Mouse (Mus musculus): Measurements from ENCODE around the gene Smdt1.

Gene Smdt1

GRCm38 (mm10) chr15:82346580-82347302 is 8.0 kb downstream of the Smdt1 start:
- H3K27me3 ChIP-seq (ENCODE audit: insufficient read depth, low read length): peaks cover 9% of the 10 kb centered on the region
- peaks cover 47% of the 10 kb centered on the region for H3K36me3 ChIP-seq (ENCODE audit: insufficient read depth, low read length)
- peaks cover 83% of the 10 kb centered on the region for H3K4me1 ChIP-seq (replicated peaks; ENCODE audit: low read depth, low read length)
- no peaks in the 10 kb centered on the region for H3K9me3 ChIP-seq (ENCODE audit: low read length)
- no peak for TF ChIP-seq POU5F1 (IDR thresholded peaks at IDR 0.05; ENCODE audit: borderline replicate concordance, low read length)
- TF ChIP-seq CTCF (conservative IDR thresholded peaks at IDR 0.05; ENCODE audit: low read length): no peak
- no peak for TF ChIP-seq NANOG (IDR thresholded peaks at IDR 0.05; ENCODE audit: borderline replicate concordance, low read length)
- peak overlapping the region; percentile 92 for H3K4me3 ChIP-seq (replicated peaks; ENCODE audit: low read length)

DNA sequence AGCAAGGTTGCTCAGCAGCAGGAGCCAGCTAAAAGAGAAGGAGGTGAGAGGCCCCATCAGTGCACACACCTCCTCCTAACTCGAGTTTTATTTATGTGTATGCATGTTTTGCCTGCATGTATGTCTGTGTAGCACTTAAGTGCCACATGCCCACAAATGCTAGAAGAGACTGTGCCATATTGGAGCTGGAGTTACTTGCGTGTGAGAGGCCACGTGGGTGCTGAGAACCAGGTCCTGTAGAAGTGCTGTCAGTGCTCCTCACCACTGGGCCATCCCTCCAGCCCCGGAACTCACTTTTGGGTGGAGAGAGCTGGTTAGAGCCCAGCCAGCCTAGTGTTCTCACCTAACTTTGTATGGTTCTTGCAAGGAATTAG is 8.5 kb downstream of the Smdt1 start:
- H3K4me3 ChIP-seq (replicated peaks; ENCODE audit: low read length): peak overlapping the region; percentile 92
- H3K27me3 ChIP-seq (ENCODE audit: insufficient read depth, low read length): peaks cover 3% of the 10 kb centered on the region
- H3K36me3 ChIP-seq (ENCODE audit: insufficient read depth, low read length): peaks cover 52% of the 10 kb centered on the region
- no peak for TF ChIP-seq POU5F1 (IDR thresholded peaks at IDR 0.05; ENCODE audit: borderline replicate concordance, low read length)
- TF ChIP-seq CTCF (conservative IDR thresholded peaks at IDR 0.05; ENCODE audit: low read length): no peak
- TF ChIP-seq NANOG (IDR thresholded peaks at IDR 0.05; ENCODE audit: borderline replicate concordance, low read length): no peak
- peaks cover 83% of the 10 kb centered on the region for H3K4me1 ChIP-seq (replicated peaks; ENCODE audit: low read depth, low read length)
- H3K9me3 ChIP-seq (ENCODE audit: low read length): no peaks in the 10 kb centered on the region

GRCm38 (mm10) chr15:82347852-82348251 is 9.1 kb downstream of the Smdt1 start:
- Histone ChIP-seq H3K4me3 (replicated peaks; ENCODE audit: low read length) (peak overlapping the region; percentile 92), H3K27me3 (ENCODE audit: insufficient read depth, low read length) (peaks cover 3% of the 10 kb centered on the region), H3K36me3 (ENCODE audit: insufficient read depth, low read length) (peaks cover 52% of the 10 kb centered on the region), H3K4me1 (replicated peaks; ENCODE audit: low read depth, low read length) (peaks cover 88% of the 10 kb centered on the region), H3K9me3 (ENCODE audit: low read length) (no peaks in the 10 kb centered on the region)
- no peak for TF ChIP-seq POU5F1 (IDR thresholded peaks at IDR 0.05; ENCODE audit: borderline replicate concordance, low read length)
- TF ChIP-seq CTCF (conservative IDR thresholded peaks at IDR 0.05; ENCODE audit: low read length): no peak
- TF ChIP-seq NANOG (IDR thresholded peaks at IDR 0.05; ENCODE audit: borderline replicate concordance, low read length): no peak

GRCm38 (mm10) chr15:82348258-82348998 is 9.7 kb downstream of the Smdt1 start:
- H3K27me3 ChIP-seq (ENCODE audit: insufficient read depth, low read length): peaks cover 3% of the 10 kb centered on the region
- H3K36me3 ChIP-seq (ENCODE audit: insufficient read depth, low read length): peaks cover 52% of the 10 kb centered on the region
- no peak for TF ChIP-seq NANOG (IDR thresholded peaks at IDR 0.05; ENCODE audit: borderline replicate concordance, low read length)
- no peak for TF ChIP-seq CTCF (conservative IDR thresholded peaks at IDR 0.05; ENCODE audit: low read length)
- TF ChIP-seq POU5F1 (IDR thresholded peaks at IDR 0.05; ENCODE audit: borderline replicate concordance, low read length): no peak
- H3K4me1 ChIP-seq (replicated peaks; ENCODE audit: low read depth, low read length): peaks cover 89% of the 10 kb centered on the region
- H3K9me3 ChIP-seq (ENCODE audit: low read length): no peaks in the 10 kb centered on the region
- 0 out of 2 replicates have a peak overlapping the region, but pooled peaks have one; percentile 4 for H3K4me3 ChIP-seq (replicated peaks; ENCODE audit: low read length)

DNA sequence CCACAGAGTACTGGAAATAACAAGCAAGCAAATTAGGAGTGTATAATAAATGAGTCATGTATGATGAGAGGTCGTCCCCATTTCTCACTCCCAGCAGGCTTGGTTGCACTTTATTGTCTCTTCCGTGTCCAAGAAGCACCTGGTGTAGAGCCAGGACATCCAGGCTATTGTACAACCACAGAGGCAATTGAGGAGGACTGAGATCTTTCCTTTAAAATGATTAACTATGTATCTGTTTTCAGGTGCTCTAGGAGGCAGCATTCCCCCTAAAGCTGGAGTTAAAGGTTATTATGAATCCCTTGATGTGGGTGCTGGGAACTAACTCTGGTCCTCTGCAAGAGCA is 10.2 kb downstream of the Smdt1 start:
- H3K4me3 ChIP-seq (replicated peaks; ENCODE audit: low read length): no peak overlapping the region
- H3K27me3 ChIP-seq (ENCODE audit: insufficient read depth, low read length): peaks cover 3% of the 10 kb centered on the region
- TF ChIP-seq CTCF (conservative IDR thresholded peaks at IDR 0.05; ENCODE audit: low read length) (no peak), POU5F1 (IDR thresholded peaks at IDR 0.05; ENCODE audit: borderline replicate concordance, low read length) (no peak), NANOG (IDR thresholded peaks at IDR 0.05; ENCODE audit: borderline replicate concordance, low read length) (no peak)
- H3K4me1 ChIP-seq (replicated peaks; ENCODE audit: low read depth, low read length): peaks cover 84% of the 10 kb centered on the region
- H3K9me3 ChIP-seq (ENCODE audit: low read length): no peaks in the 10 kb centered on the region
- peaks cover 52% of the 10 kb centered on the region for H3K36me3 ChIP-seq (ENCODE audit: insufficient read depth, low read length)

DNA sequence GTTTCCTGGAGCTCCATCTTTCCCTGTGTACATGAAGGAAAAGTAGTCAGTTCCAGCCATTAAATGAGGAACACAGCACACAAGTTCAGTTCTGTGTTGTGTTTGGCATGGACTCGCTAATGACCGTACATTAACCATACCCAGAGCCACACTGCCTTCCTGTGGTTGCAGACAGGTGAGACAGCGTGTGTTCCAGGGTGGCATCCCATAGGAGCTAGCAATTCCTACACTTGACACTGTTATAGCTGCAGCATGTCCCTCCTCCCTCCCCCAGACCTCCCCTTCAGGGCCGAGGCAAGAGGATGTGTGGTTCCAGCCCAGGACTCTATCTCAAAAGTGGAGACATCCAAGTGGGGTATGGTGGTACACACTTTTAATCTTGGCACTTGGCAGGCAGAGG is 11.6 kb downstream of the Smdt1 start:
- H3K9me3 ChIP-seq (ENCODE audit: low read length): no peaks in the 10 kb centered on the region
- TF ChIP-seq CTCF (conservative IDR thresholded peaks at IDR 0.05; ENCODE audit: low read length) (no peak), POU5F1 (IDR thresholded peaks at IDR 0.05; ENCODE audit: borderline replicate concordance, low read length) (no peak), NANOG (IDR thresholded peaks at IDR 0.05; ENCODE audit: borderline replicate concordance, low read length) (no peak)
- H3K36me3 ChIP-seq (ENCODE audit: insufficient read depth, low read length): peaks cover 52% of the 10 kb centered on the region
- H3K4me3 ChIP-seq (replicated peaks; ENCODE audit: low read length): no peak overlapping the region
- peaks cover 3% of the 10 kb centered on the region for H3K27me3 ChIP-seq (ENCODE audit: insufficient read depth, low read length)
- H3K4me1 ChIP-seq (replicated peaks; ENCODE audit: low read depth, low read length): peaks cover 77% of the 10 kb centered on the region

GRCm38 (mm10) chr15:82351480-82351879 is 12.7 kb downstream of the Smdt1 start:
- H3K9me3 ChIP-seq (ENCODE audit: low read length): no peaks in the 10 kb centered on the region
- H3K36me3 ChIP-seq (ENCODE audit: insufficient read depth, low read length): peaks cover 58% of the 10 kb centered on the region
- H3K4me1 ChIP-seq (replicated peaks; ENCODE audit: low read depth, low read length): peaks cover 74% of the 10 kb centered on the region
- H3K4me3 ChIP-seq (replicated peaks; ENCODE audit: low read length): no peak overlapping the region
- H3K27me3 ChIP-seq (ENCODE audit: insufficient read depth, low read length): no peaks in the 10 kb centered on the region
- no peak for TF ChIP-seq POU5F1 (IDR thresholded peaks at IDR 0.05; ENCODE audit: borderline replicate concordance, low read length)
- no peak for TF ChIP-seq NANOG (IDR thresholded peaks at IDR 0.05; ENCODE audit: borderline replicate concordance, low read length)
- TF ChIP-seq CTCF (conservative IDR thresholded peaks at IDR 0.05; ENCODE audit: low read length): no peak

DNA sequence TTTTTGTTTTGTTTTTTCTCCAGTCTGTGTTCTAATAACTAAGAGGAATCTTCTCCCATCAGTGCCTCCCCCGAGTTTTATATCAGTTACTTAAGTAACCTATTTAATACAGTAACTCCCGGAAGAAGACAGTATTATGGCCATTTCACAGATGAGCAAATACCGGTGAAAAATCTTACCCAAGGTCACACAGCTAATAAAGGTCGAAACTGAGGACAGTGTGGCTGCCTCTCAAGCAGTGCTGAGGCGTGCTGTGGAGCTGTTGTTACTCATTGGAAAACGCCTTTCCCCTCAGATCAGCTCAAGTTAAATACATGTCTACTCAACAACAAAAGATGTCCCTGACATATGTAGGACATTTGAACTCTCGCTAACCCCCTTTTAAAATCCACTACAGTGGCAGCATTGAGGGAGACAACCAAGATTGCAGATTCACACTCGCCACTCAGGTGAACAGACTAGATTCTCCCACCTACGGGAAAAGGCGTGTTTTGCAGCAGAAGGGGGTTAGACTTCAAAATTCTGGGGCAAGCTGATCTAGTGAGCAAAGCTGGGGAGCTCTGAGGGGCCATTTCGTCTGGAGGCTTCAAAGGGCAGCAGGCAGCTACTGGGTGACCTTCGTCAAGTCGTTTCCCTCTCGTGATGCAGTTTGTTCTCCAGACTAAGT is 14.5 kb downstream of the Smdt1 start:
- H3K27me3 ChIP-seq (ENCODE audit: insufficient read depth, low read length): no peaks in the 10 kb centered on the region
- no peaks in the 10 kb centered on the region for H3K9me3 ChIP-seq (ENCODE audit: low read length)
- TF ChIP-seq POU5F1 (IDR thresholded peaks at IDR 0.05; ENCODE audit: borderline replicate concordance, low read length) (no peak), NANOG (IDR thresholded peaks at IDR 0.05; ENCODE audit: borderline replicate concordance, low read length) (no peak), CTCF (conservative IDR thresholded peaks at IDR 0.05; ENCODE audit: low read length) (no peak)
- H3K36me3 ChIP-seq (ENCODE audit: insufficient read depth, low read length): peaks cover 48% of the 10 kb centered on the region
- H3K4me3 ChIP-seq (replicated peaks; ENCODE audit: low read length): peak overlapping the region; percentile 99
- H3K4me1 ChIP-seq (replicated peaks; ENCODE audit: low read depth, low read length): peaks cover 67% of the 10 kb centered on the region

Data from E14TG2a.4 (cell line).